Mouse (Mus musculus) ovary, adult 18-20 months (tissue): ENCODE data around the gene Fam168a.
"Not testable (repeated sequence)": the region's sequence is repeated elsewhere in the genome, so short reads cannot be mapped to it uniquely, and the experiment has no call there.

ENCODE experiments used
- DNase-seq: peaks from one replicate; pipeline ENCODE4 v3.0.0; 2022; ENCODE audit warnings: low spot score, mixed read lengths

Gene Fam168a

DNA sequence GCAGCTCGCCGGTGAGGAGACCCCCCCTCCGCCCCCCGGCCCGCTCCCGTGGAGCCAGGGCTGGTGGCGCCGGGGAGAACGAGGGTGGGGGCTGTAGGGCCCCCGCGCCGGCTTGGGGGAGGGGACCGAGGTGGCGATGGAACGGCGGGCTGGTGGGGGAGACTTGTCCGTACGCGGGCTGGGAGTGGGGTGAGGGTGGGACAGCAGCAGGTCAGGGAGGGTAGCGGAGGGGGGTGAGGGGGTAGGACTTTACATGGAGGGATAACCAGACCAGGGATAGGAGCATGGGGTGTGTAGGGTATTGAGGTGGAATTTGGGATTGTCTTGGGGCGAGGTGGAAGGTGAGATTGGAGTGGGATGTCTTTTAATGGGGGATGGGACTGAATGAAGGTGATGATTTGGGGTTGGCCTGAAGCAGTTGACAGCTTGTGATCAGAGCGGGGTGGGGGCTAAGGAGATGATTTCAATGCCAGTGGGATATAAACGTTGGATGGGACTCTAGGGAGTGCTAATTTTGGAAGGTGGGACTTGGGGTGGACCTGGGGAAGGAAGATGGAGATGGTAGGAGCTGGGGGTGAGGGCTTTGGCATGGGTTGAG is 547 bp downstream of the Fam168a start:
- DNase-seq, result no peak

DNA sequence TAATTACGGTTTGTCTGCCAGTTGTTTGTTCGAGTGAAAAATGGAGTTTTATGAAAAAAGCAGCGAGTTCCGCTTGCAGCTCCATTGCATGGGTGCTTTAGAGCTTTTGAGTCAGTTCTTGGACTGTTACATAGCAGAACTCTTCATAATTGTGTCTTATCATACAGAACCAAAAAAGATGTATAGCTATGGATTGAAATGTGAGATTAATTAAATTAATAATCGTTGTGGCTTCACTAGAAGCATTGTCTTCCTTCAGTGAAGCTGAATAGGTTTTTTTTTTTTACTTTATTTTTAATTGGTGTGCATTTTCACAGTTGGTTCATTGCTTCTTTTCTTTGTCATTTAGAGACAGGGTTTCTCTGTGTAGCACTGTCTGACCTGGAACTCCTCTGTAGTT is 12.3 kb downstream of the Fam168a start:
- no peak for DNase-seq

DNA sequence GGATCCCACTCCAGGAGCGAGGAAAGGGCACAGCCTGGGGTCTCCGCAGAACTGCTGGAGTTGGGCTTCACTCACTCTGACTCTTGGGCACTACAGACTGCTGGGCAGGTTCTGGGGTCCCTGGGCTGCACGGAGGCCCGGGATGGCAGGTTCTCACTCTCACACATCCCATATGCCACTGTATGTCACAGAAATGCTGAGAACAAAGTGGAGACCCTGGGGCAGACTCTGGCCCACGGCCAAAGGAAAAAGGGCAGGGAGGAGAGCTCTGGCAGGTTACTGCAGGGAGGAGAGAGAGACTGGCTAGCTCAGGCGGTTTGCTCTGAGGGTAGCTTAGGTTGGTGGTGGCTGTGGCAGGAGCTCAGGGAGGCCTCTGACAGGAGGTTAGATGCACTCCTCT is 15.8 kb downstream of the Fam168a start:
- DNase-seq, result no peak

DNA sequence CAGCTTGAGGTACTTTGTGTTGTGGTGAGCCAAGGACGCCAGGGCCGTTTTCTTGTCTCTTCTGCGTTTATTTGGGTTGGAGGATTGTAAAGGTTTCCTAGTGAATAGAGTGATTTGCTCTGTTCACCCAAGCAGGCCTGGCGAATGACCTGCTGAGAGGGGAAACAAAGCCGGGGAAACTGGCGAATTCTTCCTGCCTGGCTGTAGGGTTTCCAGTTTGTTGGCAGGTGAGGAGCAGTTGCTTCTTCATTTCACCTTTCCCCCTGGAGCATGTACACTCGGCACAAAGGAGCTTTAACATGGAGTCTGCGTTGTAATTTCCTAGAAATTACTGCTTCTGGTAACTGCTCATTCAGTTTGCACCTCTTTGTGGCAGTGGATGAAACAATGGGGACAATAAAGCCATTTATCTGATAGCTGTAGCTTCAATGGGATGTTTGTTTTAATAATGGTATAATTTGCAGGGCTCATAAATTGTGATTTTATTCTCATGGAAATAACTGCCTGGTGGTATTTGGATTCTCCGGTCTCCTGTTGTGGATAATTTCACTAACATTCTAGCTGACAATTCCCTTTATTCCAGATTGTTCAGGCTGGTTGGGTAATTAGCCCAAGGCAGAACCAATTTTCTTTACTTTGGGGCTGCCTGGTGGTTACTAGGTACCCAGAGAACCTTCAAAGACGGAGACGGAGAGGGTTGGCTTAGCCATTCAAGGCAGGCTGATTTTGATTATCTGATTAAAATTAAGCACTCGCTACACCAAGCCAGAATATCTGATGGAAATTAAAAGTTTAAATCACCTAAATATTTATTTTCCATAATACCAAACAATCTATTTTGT is 17.2 kb downstream of the Fam168a start:
- no peak for DNase-seq

DNA sequence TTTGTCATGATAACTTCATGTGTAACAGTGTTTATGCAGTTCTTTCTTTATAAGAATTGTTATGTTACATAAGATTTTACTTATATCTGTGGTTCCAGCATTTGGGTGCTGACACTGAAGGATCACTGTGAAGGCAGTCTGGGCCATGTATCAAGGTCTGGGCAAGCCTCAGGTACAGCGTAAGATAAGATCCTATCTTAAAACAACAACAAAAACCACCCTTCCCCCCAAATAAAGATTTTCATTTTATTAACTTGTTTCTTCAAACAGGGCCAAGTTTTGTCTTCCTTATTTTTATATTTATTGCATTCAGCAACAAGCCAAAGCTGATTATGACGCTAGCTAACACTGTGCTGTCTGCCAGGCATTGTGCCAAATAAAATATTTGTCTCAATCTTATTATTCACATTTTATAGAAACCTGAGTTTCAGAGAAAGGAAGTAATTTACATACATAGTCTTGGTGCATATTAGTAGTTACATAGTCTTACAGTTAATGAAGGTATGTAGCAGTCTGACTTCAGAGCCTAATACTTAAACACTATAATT is 21.2 kb downstream of the Fam168a start:
- DNase-seq, result no peak

DNA sequence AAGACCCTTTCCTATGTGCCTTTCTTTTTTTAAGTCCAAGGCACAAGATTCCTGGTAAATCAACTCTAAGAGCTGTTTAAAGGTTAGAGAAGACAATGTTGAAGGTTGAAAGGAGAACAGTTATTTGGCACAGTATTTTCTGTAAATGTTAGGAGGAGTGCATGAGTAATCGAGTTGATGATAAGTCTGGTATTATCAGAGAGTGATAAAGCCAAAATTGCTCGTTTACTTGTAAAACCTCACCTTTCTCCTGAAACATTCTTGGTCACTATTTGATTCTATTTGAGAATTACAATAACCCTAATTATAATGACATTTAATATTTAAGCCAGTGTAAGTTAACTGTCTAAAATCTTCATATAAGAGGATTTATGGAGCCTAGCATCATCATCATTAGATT is 23.3 kb downstream of the Fam168a start:
- no peak for DNase-seq

DNA sequence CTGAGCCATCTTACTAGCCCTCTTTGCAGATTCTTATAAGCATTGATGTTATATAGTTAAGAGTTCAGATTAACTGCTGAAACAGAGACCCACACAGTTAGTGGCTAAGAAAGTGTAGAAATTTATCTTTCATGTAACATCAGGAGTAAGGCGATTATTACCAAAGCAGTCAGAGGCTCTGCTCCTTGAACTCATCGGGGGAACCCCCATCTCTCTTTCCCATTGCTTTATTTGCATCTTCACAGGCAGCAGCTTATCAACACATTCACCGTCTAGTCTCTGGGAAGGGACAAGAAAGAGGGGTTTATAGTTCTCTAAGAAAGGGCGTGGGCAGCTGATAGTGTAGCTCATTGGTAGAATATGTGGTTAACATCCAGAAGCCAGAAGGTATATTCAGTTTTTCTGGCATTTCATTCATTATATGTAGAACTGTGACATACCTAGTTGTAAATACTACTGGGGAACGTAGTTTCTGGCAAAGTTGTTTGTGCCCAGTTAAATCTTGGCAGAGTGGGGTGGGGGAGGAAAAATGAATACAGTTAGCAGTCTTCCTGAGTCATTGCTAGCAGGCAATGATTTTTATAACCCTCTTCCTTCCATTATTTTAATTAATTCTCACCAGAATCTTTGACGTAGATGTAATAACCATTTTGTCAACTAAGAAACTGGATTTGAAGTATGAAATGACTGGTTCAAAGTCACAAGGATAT is 26.1 kb downstream of the Fam168a start:
- no peak for DNase-seq

DNA sequence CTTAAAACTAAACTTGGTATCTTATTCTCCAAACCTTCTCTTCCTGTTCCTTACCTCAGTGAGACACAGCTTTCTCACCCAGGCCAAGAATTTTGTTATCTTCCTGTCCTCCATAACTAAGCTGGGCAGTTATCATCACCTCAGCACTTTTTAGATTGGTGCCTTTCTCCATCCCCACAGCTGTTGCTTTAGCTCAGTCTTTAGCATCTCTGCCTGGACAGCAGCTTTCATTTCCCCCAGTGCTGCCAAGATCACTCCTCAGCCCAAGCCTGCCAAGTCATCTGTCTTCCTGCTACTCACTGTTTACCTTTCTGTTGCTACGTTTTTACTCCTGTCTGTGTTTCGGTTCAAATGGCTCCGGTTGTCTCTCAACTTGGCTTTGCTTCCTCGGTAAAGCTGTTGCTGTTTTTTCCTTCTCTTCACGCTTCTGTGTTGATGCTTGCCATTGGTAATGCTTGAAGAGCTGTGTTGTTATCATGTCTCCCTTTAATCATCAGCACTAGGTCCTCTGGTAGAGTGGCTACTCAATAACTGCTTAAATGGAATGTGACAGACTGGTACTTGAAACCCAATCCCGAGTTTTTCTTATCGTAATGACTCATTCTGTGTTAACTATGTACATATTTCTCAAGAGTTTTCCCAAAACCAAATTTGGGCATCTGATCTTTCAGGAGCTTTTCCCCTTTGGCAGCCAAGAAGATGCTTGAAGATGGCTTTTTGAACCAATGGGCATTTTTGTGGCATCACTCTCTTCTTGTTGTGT is 26.8 kb downstream of the Fam168a start:
- DNase-seq, result peak; percentile 3

DNA sequence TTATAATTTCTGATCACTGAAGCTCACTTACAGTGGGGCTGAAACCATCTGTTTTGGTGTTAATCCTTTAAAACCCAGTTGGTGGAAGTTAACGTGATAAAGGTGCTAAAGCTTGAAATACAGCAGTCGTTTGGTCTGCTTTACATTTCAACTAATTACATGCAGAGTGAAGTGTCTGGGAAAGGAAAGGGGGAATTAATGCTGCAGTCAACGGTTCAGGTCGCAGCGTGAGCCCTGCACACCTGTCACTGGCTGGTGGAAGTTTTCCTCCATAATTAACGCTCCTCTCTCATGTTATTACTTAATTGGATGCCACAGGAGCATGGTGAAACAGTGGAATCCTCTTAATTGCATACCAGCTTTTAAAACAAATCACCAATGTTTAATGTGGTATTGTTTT is 27.8 kb downstream of the Fam168a start:
- DNase-seq, result no peak

DNA sequence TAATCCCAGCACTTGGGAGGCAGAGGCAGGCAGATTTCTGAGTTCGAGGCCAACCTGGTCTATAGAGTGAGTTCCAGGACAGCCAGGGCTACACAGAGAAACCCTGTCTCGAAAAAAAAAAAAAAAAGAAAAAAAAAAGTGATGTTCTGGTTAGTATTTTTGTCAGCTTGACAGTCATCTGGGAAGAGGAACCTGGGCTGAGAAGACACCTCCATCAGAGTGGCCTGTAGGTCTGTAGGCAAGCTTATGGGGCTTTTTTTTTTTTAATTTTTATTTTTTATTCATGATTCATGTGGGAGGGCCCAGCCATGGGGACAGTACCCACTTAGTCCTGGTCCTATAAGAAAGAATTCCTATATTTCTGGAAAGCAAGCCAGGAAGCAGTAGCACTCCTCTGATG is 28.5 kb downstream of the Fam168a start:
- DNase-seq, result not testable (repeated sequence)

DNA sequence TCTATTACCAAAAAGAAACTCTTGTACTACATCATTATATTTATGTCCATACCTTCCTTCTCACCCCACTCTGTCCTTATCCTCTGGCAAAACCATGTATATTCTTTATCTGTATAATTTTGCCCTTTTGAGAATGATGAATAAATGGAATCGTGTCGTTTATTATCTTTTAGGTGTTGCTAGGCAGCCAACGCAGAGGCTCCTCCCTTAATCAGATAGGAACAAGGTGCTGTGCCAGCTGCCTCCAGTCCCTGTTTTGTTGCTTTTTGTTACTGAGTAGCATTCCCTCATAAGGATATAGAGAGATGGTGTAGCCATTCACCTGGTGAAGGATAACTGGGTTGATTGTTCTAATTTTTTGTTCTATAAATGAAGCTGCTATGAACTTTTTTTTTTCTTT is 29.7 kb downstream of the Fam168a start:
- no peak for DNase-seq

DNA sequence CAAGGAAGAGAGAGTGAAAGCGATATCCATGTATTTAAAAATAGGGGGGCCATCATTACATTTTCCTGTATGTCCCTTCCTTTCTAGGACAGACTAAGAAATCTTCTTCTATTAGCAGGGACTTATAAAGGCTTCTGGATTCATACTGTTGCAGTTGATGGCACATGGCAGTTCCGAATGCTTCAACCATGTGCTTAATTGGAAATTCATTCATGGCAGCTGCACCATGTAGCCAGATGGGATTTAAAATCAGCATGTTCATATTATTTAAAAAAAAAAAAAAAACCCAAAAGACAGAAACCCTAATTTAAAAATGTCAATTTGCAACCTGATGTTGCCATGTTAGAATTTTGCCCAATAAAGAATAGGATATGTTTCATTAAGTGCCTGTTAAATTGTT is 37.9 kb downstream of the Fam168a start:
- DNase-seq, result no peak

DNA sequence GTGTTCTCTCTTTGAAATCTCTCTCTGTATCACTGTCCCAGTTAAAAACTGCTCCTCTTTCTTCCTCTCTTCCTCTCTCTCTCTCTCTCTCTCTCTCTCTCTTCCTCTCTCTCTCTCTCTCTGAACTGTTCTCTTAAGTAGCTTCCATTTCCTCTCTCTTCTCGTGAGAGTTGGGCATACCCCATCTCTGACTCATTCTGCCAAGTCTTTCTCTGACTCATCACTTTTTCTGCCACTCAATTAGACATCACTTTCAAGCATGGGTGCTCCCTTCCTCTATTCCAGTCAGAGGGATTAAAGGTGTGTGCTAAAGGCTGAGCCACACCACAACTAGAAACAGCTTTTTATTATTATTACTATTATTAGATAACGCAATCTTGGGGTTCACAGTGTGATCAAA is 43.7 kb downstream of the Fam168a start:
- no peak for DNase-seq

DNA sequence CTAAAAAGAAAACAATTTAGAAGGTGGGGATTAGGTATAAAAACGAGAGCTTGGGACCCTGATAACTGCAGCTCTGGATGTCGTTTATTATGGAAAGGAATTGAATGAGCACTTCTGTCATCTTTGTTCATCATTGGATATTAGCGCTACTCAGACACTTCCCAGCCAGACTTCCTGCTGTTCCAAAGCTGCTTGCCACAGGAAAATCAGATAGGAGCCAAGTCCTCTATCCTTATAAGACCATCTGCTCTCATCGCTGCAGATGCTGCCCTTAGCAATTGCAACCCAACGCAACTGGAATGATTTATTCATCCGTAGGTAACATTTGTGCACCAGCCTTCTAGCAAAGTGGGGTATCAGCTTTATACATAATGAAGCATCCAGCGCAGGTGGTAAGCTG is 52.3 kb downstream of the Fam168a start:
- DNase-seq, result no peak

DNA sequence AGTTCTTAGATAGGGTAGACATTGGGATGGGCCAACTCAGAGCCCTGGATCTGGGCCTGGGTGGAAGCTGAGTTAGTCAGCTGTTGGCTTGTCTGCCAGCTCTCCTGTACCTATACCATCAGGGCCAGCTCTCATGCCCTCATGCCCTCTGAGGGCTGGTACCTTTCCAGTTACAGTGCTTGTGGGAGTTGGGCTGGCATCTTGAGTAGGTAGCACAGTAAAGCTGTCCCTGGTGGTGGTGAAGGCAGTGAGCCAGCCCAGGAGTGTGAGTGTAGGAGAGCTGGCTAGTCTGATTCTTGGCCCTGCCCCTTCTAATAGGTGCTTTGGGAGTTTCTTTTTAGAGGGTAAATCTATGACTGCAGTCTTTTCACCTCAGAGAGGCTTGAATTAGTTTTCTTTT is 56.3 kb downstream of the Fam168a start:
- no peak for DNase-seq

DNA sequence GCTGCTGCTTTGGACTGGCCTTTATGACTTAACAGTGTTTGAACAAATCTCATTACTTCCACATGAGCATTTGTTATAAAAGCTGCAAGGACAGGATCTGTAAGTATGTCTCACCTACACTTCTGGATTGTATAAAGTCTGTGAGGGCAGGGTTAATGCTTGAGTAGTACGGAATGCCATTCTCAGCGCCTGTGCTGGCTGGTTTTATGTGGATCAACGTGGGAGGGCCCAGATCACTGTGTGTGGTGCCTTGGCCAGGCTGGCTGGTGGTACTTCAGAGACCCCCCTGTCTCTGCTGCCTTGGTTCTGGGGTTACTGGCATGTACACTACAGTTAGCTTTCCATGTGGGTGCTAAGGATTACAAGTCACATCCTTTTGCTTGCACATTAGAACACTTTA is 61.1 kb downstream of the Fam168a start:
- DNase-seq, result no peak

DNA sequence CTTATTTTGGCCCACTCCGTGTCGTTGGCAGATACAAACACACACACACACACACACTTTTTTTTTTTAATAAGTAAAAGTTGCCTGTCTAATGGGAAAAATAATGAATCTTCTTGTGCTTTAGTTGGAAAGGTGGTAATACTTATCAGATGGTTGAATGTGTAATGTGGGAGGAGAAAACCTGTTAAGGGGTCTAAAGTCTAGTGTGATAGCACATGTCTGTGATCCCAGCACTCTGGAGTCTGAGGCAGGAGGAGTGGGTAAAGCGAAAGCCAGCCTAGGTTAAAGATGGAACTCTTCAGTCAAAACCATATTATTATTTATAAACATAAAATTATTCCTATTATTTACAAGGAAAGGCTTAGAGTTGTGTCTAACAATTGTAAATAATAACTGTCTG is 61.6 kb downstream of the Fam168a start:
- no peak for DNase-seq

DNA sequence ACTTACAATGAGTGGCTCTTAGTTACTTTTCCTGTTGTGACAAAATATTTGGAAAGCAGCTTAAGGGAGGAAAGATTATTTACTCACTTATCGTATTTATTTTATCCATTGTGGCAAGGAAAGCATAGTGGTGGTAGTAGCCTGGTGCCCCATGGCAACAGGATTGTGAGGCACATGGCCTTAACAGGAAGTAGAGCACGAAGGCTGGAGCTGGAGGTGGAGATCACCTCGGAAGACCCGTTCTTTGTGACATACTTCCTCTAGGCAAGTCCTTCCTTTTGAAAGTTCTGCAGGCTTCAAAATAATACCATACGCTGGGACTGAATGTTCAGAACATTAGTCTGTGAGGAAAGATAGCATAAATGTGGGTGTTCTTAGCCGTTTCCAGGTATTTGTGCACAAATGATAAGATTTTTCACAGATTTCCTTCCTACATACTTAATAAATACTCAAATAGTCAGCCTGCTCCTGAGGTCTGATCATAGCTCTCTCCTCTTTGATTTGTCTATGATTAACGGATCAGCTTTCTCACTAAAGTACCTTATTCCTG is 63.2 kb downstream of the Fam168a start:
- no peak for DNase-seq

DNA sequence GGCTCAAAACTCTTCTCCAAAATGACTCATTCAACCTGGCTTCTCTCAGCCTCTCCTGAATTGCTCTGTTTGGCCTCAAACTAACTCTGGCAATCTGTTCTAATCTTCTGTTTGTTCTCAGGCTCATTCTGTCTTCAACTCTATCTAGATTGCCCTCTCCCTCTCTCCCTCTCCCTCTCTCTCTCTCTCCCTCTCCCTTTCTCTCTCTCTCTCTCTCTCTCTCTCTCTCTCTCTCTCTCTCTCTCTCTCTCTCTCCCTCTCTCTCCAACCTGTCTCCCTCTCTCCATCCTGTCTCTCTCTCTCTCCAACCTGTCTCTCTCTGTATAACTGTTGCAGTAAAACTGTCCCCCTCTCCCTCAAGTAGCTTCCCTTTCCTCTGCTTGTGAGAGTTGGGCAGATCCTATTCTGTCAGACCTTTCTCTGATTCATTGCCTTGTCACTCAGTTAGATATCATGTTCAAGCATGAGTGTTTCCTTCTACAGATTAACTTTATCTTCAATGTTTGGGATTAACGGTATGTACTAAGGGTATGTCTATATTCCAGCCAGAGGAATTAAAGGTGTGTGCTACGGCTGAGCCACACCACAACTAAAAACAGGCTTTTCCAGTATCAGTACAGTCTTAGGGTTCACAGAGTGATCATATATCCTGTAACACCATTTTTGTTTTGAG is 64.4 kb downstream of the Fam168a start:
- DNase-seq, result no peak

DNA sequence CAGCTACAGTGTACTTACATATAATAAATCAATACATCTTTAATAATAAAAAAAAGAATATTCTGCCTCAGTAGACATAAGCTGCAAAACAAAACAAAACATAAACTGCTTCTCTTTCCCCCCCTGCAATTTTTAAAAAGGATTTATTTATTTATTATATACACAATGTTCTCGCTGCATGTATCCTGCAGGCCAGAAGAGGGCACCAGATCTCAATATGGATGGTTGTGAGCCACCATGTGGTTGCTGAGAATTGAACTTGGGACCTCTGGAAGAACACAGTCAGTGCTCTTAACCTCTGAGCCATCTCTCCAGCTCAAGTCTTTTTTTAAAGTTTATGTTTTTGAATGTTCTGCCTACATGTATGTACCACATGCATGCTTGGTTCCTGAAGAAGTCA is 67.8 kb downstream of the Fam168a start:
- DNase-seq, result no peak

DNA sequence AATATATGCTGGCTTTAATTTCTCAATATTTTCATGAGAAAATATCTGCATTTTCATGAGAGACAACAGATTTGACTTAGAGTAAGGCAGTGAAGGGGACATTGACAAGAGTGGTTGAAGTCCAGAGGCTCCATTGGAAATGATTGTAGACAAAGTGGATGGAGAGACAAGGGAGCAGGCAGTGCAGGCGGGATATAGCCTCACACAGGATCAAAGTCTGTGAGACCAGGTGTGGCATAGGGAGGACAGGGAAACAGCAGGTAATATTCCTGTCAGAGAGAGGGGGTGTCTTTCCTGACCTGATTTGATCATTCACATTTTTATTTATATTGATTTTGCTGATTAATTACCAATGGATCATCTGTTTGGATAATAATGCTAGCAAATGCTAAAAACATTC is 69.4 kb downstream of the Fam168a start:
- no peak for DNase-seq
